Mouse (Mus musculus): ENCODE data around the gene Rbfox2. TPM values are rescaled to one million over a fixed set of nuclear protein-coding genes. Genes with fewer than 3 reads are reported as not detected.

The Rbfox2 gene
- total and polyA plus RNA-seq, 2 experiments from 2014 or later: 135 to 470 TPM

DNA sequence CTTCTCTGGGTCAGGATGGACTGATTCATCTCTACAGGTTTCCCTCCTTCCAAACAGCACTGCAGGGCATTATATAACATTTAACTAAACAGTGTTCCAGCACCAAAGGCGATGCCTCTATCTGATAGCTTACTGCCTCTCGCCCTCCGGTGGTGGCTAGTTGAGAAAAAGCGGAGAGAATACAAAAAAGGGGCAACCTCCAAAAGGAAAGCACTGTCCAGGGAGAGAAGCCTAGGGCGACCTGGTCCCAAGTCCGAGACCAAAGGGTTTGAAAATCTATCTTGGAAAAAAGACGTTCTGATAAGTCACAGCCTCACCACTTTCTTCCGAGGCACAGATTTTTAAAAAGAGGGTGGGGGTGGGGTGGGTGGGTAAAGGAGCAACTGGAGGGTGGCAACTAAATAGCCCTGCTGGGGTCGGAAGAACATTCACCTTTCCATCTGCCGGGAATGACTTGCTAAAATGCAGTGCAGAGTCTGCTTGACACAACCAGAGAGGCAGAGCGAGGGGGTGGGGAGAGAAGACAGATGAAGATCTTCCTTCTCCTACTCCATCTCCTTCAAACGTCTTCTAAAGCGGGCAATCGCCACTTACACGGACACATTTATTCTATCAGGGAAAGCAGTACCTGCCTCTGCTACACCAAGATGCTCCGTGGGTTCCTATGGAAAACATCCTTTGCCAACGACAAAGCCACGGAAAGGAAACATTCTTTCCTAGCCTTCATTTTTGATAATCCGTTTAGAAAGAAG, 154.3 kb downstream of the Rbfox2 start:
- Histone ChIP-seq H3K4me1 (ENCODE audit: insufficient read depth) (peaks cover 22% of the 10 kb centered on the region), H3K9ac (peak overlapping the region; percentile 74), H3K27me3 (ENCODE audit: insufficient read depth, low read length) (no peaks in the 10 kb centered on the region), H3K27ac (ENCODE audit: low read depth, low read length) (peak overlapping the region; percentile 96), H3K36me3 (ENCODE audit: insufficient read depth) (no peaks in the 10 kb centered on the region), H3K4me2 (ENCODE audit: low read depth) (peak overlapping the region; percentile 88), H3K9me3 (ENCODE audit: low read length) (no peaks in the 10 kb centered on the region), H3K4me3 (ENCODE audit: low read depth, low read length) (peak overlapping the region; percentile 64)
- WGBS: 3% methylated on average over 19 of the region's 19 CpGs
- ATAC-seq (no peak), DNase-seq (peak; percentile 44)
- peak; percentile 40 for TF ChIP-seq CTCF (IDR thresholded peaks at IDR 0.05; ENCODE audit: low read depth)

DNA sequence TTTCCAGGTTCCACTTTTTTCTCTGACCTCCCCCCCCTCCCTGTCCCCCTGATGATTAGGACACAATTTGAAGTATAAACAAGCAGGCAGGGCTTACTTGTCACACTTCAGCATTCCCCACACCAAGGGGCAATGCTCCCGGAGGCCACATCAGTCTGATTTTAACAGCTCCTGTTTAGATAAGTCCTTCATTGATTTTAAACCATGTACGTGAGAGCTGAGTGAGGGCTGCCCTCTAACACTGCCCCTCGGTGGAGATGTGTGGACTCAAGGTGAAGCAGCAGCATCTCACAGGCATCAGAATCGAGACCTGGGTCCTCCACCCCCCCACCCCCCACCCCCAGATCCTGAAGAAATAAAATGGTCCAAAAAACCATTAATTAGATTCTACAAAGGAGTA, 155.0 kb downstream of the Rbfox2 start:
- peak overlapping the region; percentile 74 for H3K9ac ChIP-seq
- TF ChIP-seq CTCF (IDR thresholded peaks at IDR 0.05; ENCODE audit: low read depth): no peak
- peak overlapping the region; percentile 88 for H3K4me2 ChIP-seq (ENCODE audit: low read depth)
- H3K36me3 ChIP-seq (ENCODE audit: insufficient read depth): no peaks in the 10 kb centered on the region
- DNase-seq (no peak), ATAC-seq (no peak)
- WGBS: 11% methylated on average over 4 of the region's 4 CpGs
- H3K4me1 ChIP-seq (ENCODE audit: insufficient read depth): peaks cover 21% of the 10 kb centered on the region
- H3K27ac ChIP-seq (ENCODE audit: low read depth, low read length): no peak overlapping the region
- no peaks in the 10 kb centered on the region for H3K9me3 ChIP-seq (ENCODE audit: low read length)
- H3K4me3 ChIP-seq (ENCODE audit: low read depth, low read length): peak overlapping the region; percentile 64
- no peaks in the 10 kb centered on the region for H3K27me3 ChIP-seq (ENCODE audit: insufficient read depth, low read length)

DNA sequence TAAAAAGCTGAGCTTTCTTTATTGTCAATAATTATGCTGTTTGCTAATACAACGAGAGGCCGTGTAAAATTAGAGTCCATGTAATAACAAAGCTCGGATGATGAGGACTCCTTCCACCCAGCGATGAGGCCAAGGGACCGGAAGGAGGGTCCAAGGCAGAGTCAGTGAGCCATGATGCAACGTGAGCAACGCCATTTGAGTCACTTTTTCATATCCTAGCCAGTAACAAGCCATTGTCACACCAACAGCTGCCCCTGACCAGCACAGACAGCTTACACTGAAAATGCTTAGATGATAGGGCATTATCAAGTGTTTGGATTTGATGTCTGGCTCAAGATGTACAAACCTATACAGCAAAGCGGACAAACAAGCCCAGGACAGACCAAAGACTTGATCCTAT, 155.6 kb downstream of the Rbfox2 start:
- Histone ChIP-seq H3K4me1 (ENCODE audit: insufficient read depth) (peaks cover 17% of the 10 kb centered on the region), H3K4me3 (ENCODE audit: low read depth, low read length) (peak overlapping the region; percentile 64), H3K36me3 (ENCODE audit: insufficient read depth) (no peaks in the 10 kb centered on the region), H3K27ac (ENCODE audit: low read depth, low read length) (0 out of 2 replicates have a peak overlapping the region, but pooled peaks have one; percentile 29), H3K9me3 (ENCODE audit: low read length) (no peaks in the 10 kb centered on the region), H3K4me2 (ENCODE audit: low read depth) (peak overlapping the region; percentile 88), H3K9ac (peak overlapping the region; percentile 74), H3K27me3 (ENCODE audit: insufficient read depth, low read length) (no peaks in the 10 kb centered on the region)
- no peak for ATAC-seq
- TF ChIP-seq CTCF (IDR thresholded peaks at IDR 0.05; ENCODE audit: low read depth): no peak
- WGBS: 27% methylated on average over 8 of the region's 8 CpGs
- no peak for DNase-seq

DNA sequence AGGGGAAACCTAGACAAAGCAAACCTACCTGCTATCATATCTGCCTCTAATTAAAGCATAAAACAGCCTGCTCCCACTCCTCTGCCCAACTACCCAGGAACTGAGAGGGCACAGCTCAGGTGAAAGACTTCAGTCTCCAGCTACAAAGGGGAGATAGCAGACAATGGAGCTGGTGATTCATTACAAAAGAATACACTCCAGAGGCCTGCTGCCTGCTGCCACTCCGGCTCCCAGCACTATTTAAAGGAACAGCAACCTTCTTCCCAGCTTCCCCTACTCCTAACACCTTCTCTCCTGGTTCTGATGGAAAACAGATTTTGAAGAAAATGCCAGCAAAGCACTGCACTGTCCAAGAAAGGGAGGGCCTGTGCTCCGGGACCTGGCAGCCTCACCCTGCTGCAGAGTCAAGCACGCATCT, 156.4 kb downstream of the Rbfox2 start:
- Histone ChIP-seq H3K27ac (ENCODE audit: low read depth, low read length) (peak overlapping the region; percentile 80), H3K27me3 (ENCODE audit: insufficient read depth, low read length) (no peaks in the 10 kb centered on the region), H3K36me3 (ENCODE audit: insufficient read depth) (no peaks in the 10 kb centered on the region), H3K4me3 (ENCODE audit: low read depth, low read length) (peak overlapping the region; percentile 64), H3K9ac (peak overlapping the region; percentile 74), H3K4me1 (ENCODE audit: insufficient read depth) (peaks cover 17% of the 10 kb centered on the region), H3K4me2 (ENCODE audit: low read depth) (peak overlapping the region; percentile 88), H3K9me3 (ENCODE audit: low read length) (no peaks in the 10 kb centered on the region)
- WGBS: 3% methylated on average over 3 of the region's 3 CpGs
- peak; percentile 39 for DNase-seq
- no peak for TF ChIP-seq CTCF (IDR thresholded peaks at IDR 0.05; ENCODE audit: low read depth)
- no peak for ATAC-seq

DNA sequence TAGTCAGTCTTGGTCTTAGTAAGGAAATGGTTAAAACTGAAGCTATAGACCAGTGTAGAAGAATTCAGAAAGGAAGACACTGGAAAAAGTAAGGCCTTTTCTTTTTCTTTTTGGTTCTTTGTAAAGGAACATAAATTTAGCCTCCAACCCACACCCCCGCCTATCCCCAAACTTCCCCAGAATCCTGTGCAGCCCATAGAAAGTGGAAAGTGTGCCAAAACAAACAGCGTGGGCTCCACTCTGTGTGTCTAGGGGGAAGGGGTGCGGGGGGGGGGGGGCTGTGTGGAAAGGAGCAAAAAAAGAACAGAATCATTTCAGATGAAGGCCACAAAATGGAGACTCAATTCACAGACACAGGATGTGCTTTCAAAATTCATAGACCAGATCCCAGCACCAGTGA, 156.8 kb downstream of the Rbfox2 start:
- WGBS: 5% methylated on average over 3 of the region's 3 CpGs
- H3K27me3 ChIP-seq (ENCODE audit: insufficient read depth, low read length): no peaks in the 10 kb centered on the region
- no peaks in the 10 kb centered on the region for H3K9me3 ChIP-seq (ENCODE audit: low read length)
- H3K36me3 ChIP-seq (ENCODE audit: insufficient read depth): no peaks in the 10 kb centered on the region
- H3K4me2 ChIP-seq (ENCODE audit: low read depth): peak overlapping the region; percentile 88
- TF ChIP-seq CTCF (IDR thresholded peaks at IDR 0.05; ENCODE audit: low read depth): no peak
- peak overlapping the region; percentile 80 for H3K27ac ChIP-seq (ENCODE audit: low read depth, low read length)
- peaks cover 17% of the 10 kb centered on the region for H3K4me1 ChIP-seq (ENCODE audit: insufficient read depth)
- peak overlapping the region; percentile 74 for H3K9ac ChIP-seq
- DNase-seq (no peak), ATAC-seq (no peak)
- H3K4me3 ChIP-seq (ENCODE audit: low read depth, low read length): peak overlapping the region; percentile 64

DNA sequence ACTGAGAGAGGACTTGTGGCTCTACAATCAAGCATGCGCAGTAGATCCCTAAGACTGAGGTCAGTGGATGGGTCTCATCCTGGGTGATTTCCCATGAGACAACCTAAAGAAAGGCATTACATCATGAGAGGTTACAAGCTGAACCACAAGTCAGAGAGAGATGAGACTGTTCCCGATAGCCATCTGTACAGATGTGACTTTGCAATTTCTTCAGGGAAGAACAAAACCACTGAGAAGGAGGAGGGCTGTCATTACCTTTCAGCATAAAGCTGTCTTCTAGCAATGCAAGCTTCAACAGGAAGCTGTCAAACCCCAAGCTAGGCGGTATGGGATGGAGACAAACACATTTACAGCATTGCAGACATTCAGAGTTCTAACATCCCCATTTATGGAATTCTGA, 157.3 kb downstream of the Rbfox2 start:
- Histone ChIP-seq H3K9me3 (ENCODE audit: low read length) (no peaks in the 10 kb centered on the region), H3K4me2 (ENCODE audit: low read depth) (peak overlapping the region; percentile 88), H3K4me1 (ENCODE audit: insufficient read depth) (peaks cover 17% of the 10 kb centered on the region), H3K27ac (ENCODE audit: low read depth, low read length) (0 out of 2 replicates have a peak overlapping the region, but pooled peaks have one; percentile 80), H3K27me3 (ENCODE audit: insufficient read depth, low read length) (no peaks in the 10 kb centered on the region), H3K36me3 (ENCODE audit: insufficient read depth) (no peaks in the 10 kb centered on the region), H3K4me3 (ENCODE audit: low read depth, low read length) (peak overlapping the region; percentile 64), H3K9ac (peak overlapping the region; percentile 74; the same call in 1 of the 2 replicates)
- TF ChIP-seq CTCF (IDR thresholded peaks at IDR 0.05; ENCODE audit: low read depth): no peak
- 70% methylated on average over 3 of the region's 3 CpGs for WGBS
- no peak for DNase-seq
- ATAC-seq: no peak

DNA sequence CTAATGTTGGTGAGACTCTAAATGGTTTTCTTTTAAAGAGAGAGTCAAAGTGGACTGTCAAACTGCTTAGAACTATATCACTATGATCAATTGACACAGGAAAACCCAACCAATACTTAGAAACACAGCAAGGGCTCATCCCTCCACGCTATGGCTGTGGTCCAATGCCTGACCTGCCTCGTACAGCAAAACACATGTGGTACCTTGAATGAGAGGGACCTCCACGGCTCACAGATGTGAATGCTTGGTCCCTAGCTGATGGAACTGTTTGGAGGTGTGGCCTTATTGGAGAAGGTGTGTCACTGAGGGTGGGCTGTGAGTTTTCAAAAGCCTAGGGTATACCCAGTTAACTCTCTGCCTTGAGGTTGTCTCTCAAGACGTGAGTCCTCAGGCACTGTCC, 159.9 kb downstream of the Rbfox2 start:
- no peak overlapping the region for H3K4me2 ChIP-seq (ENCODE audit: low read depth)
- DNase-seq (no peak), ATAC-seq (no peak)
- no peak overlapping the region for H3K27ac ChIP-seq (ENCODE audit: low read depth, low read length)
- no peaks in the 10 kb centered on the region for H3K36me3 ChIP-seq (ENCODE audit: insufficient read depth)
- TF ChIP-seq CTCF (IDR thresholded peaks at IDR 0.05; ENCODE audit: low read depth): no peak
- H3K27me3 ChIP-seq (ENCODE audit: insufficient read depth, low read length): no peaks in the 10 kb centered on the region
- no peak overlapping the region for H3K9ac ChIP-seq
- peaks cover 21% of the 10 kb centered on the region for H3K4me1 ChIP-seq (ENCODE audit: insufficient read depth)
- WGBS: 85% methylated on average over 4 of the region's 4 CpGs
- H3K4me3 ChIP-seq (ENCODE audit: low read depth, low read length): no peak overlapping the region
- no peaks in the 10 kb centered on the region for H3K9me3 ChIP-seq (ENCODE audit: low read length)
